Mouse (Mus musculus) hindbrain, embryonic 14.5 days (tissue): Measurements from ENCODE around the gene Ppp1r18. TPM values are rescaled to one million over a fixed set of nuclear protein-coding genes. Genes with fewer than 3 reads are reported as not detected.
A peak's percentile ranks its signal among the peaks of the same experiment; 100 is the strongest.

Source experiments
- ATAC-seq: fragments of 200-750 bp; cut with Nextera tagmentation; 2 replicates; pipeline ENCODE4 v1.8.0; 2017; ENCODE audit warnings: moderate number of reproducible peaks, mild to moderate bottlenecking, moderate TSS enrichment, moderate library complexity; ENCODE audit not compliant: low FRiP score
- DNase-seq: peaks from one replicate; pipeline ENCODE4 v3.0.0-alpha.2; 2015; ENCODE audit warnings: low spot score
- H3K27ac ChIP-seq: fragments of 300-500 bp; sonication (generic); 2 replicates; pipeline ENCODE4 v1.5.1; 2014; ENCODE audit warnings: mild to moderate bottlenecking, moderate library complexity
- H3K27me3 ChIP-seq: fragments of 300-500 bp; sonication (generic); 2 replicates; pipeline ENCODE4 v1.6.1; 2014; ENCODE audit warnings: mild to moderate bottlenecking, low read length, mixed read lengths; ENCODE audit not compliant: control insufficient read depth, insufficient read depth
- H3K36me3 ChIP-seq: fragments of 300-500 bp; sonication (generic); replicated peaks from 2 replicates; pipeline ENCODE4 v1.6.1; 2014; ENCODE audit not compliant: control insufficient read depth, insufficient read depth
- H3K4me1 ChIP-seq: fragments of 300-500 bp; sonication (generic); replicated peaks from 2 replicates; pipeline ENCODE4 v1.6.1; 2014; ENCODE audit warnings: antibody characterized with exemption, low read length, mixed read lengths; ENCODE audit not compliant: control insufficient read depth, insufficient read depth
- H3K4me2 ChIP-seq: fragments of 300-500 bp; sonication (generic); replicated peaks from 2 replicates; pipeline ENCODE4 v1.6.1; 2014; ENCODE audit warnings: mild to moderate bottlenecking, moderate library complexity
- H3K4me3 ChIP-seq: fragments of 300-500 bp; sonication (generic); replicated peaks from 2 replicates; pipeline ENCODE4 v1.5.1; 2014; ENCODE audit warnings: mild to moderate bottlenecking, low read length
- H3K9ac ChIP-seq: fragments of 300-500 bp; sonication (generic); 2 replicates; pipeline ENCODE4 v1.6.1; 2014
- H3K9me3 ChIP-seq: fragments of 300-500 bp; sonication (generic); 2 replicates; pipeline ENCODE4 v1.6.1; 2016; ENCODE audit warnings: low read length; ENCODE audit not compliant: control insufficient read depth
- WGBS: fragments of 180-500 bp; shearing (Covaris S2); extraction: QIAGEN DNeasy Blood & Tissue Kit; methylation state at CpG from one replicate; pipeline ENCODE4 v1.1.7; 2014; 5-methylcytosine and 5-hydroxymethylcytosine counted together
- polyA plus RNA-seq: library from polyadenylated mRNA; unstranded; fragments of >200 nt; fragmentation: Nextera tagmentation; extraction: Ambion mirVana; gene quantifications from 2 replicates; pipeline ENCODE4 v1.2.1, GENCODE M21; 2014

Ppp1r18 gene
- polyA plus RNA-seq, 1 experiment from 2014 or later: 18.8 TPM

GRCm38 (mm10) chr17:35900636-35901035 lies 35.2 kb downstream of the Ppp1r18 start:
- H3K36me3 ChIP-seq: peaks cover 79% of the 10 kb centered on the region
- ATAC-seq (no peak), DNase-seq (no peak)
- WGBS: 96% methylated on average over 3 of the region's 3 CpGs
- peaks cover 17% of the 10 kb centered on the region for H3K4me1 ChIP-seq
- H3K9ac ChIP-seq: no peak overlapping the region
- no peak overlapping the region for H3K4me3 ChIP-seq
- H3K27me3 ChIP-seq: no peaks in the 10 kb centered on the region
- no peaks in the 10 kb centered on the region for H3K9me3 ChIP-seq
- no peak overlapping the region for H3K27ac ChIP-seq
- no peak overlapping the region for H3K4me2 ChIP-seq

GRCm38 (mm10) chr17:35903343-35903991 lies 38.1 kb downstream of the Ppp1r18 start:
- no peak for DNase-seq
- 92% methylated on average over 9 of the region's 9 CpGs for WGBS
- Histone ChIP-seq H3K4me1 (peaks cover 8% of the 10 kb centered on the region), H3K4me3 (no peak overlapping the region), H3K4me2 (no peak overlapping the region), H3K9ac (no peak overlapping the region; the same call in 1 of the 2 replicates), H3K9me3 (no peaks in the 10 kb centered on the region), H3K36me3 (peaks cover 99% of the 10 kb centered on the region), H3K27ac (no peak overlapping the region), H3K27me3 (no peaks in the 10 kb centered on the region)
- ATAC-seq: no peak

GRCm38 (mm10) chr17:35903992-35904355 lies 38.6 kb downstream of the Ppp1r18 start:
- Histone ChIP-seq H3K4me1 (peaks cover 13% of the 10 kb centered on the region), H3K27ac (no peak overlapping the region), H3K4me2 (no peak overlapping the region), H3K36me3 (peaks cover 99% of the 10 kb centered on the region), H3K9ac (no peak overlapping the region), H3K9me3 (no peaks in the 10 kb centered on the region), H3K27me3 (no peaks in the 10 kb centered on the region), H3K4me3 (no peak overlapping the region)
- 84% methylated on average over 4 of the region's 4 CpGs for WGBS
- DNase-seq (no peak), ATAC-seq (no peak)

GRCm38 (mm10) chr17:35905587-35905986 lies 40.2 kb downstream of the Ppp1r18 start:
- H3K27ac ChIP-seq: no peak overlapping the region
- no peak overlapping the region for H3K4me2 ChIP-seq
- DNase-seq (no peak), ATAC-seq (no peak)
- H3K36me3 ChIP-seq: peaks cover 83% of the 10 kb centered on the region
- no peaks in the 10 kb centered on the region for H3K27me3 ChIP-seq
- H3K9me3 ChIP-seq: no peaks in the 10 kb centered on the region
- WGBS: 97% methylated on average over 1 of the region's 1 CpGs
- no peak overlapping the region for H3K9ac ChIP-seq
- peaks cover 15% of the 10 kb centered on the region for H3K4me1 ChIP-seq
- H3K4me3 ChIP-seq: no peak overlapping the region

- 87% methylated on average over 2 of the region's 2 CpGs for WGBS
- H3K36me3 ChIP-seq: peaks cover 72% of the 10 kb centered on the region
- no peaks in the 10 kb centered on the region for H3K9me3 ChIP-seq
- H3K4me2 ChIP-seq: peak overlapping the region; percentile 75
- H3K27me3 ChIP-seq: no peaks in the 10 kb centered on the region
- H3K27ac ChIP-seq: no peak overlapping the region
- H3K9ac ChIP-seq: no peak overlapping the region
- no peak for ATAC-seq
- DNase-seq: no peak
- H3K4me3 ChIP-seq: peak overlapping the region; percentile 63; the same call in 1 of the 2 replicates
- H3K4me1 ChIP-seq: peaks cover 15% of the 10 kb centered on the region
Measured at GRCm38 (mm10) chr17:35907609-35908008, 42.2 kb downstream of the Ppp1r18 start.

GRCm38 (mm10) chr17:35909186-35909918 lies 44.0 kb downstream of the Ppp1r18 start:
- H3K9me3 ChIP-seq: no peaks in the 10 kb centered on the region
- DNase-seq: no peak
- peak overlapping the region; percentile 63 for H3K4me3 ChIP-seq
- H3K27ac ChIP-seq: peak overlapping the region; percentile 90
- H3K36me3 ChIP-seq: peaks cover 65% of the 10 kb centered on the region
- ATAC-seq: peak; percentile 41
- H3K4me2 ChIP-seq: peak overlapping the region; percentile 75
- H3K27me3 ChIP-seq: no peaks in the 10 kb centered on the region
- 21% methylated on average over 20 of the region's 20 CpGs for WGBS
- H3K9ac ChIP-seq: peak overlapping the region; percentile 85
- peaks cover 15% of the 10 kb centered on the region for H3K4me1 ChIP-seq

GRCm38 (mm10) chr17:35909919-35910369 lies 44.6 kb downstream of the Ppp1r18 start, which contains the start of gene Atat1:
Gene Atat1, minus strand, starts transcription at chr17:35910075.
- Histone ChIP-seq H3K4me2 (peak within 1 kb of the TSS; percentile 75), H3K27me3 (no peaks in the 10 kb centered on the region), H3K4me3 (peak within 1 kb of the TSS; percentile 63), H3K36me3 (peaks cover 60% of the 10 kb centered on the region), H3K9ac (peak within 1 kb of the TSS; percentile 85), H3K4me1 (peaks cover 15% of the 10 kb centered on the region), H3K9me3 (no peaks in the 10 kb centered on the region), H3K27ac (peak within 1 kb of the TSS; percentile 90)
- ATAC-seq (peak; percentile 93), DNase-seq (peak; percentile 95)
- 3% methylated on average over 25 of the region's 25 CpGs for WGBS

- DNase-seq (no peak), ATAC-seq (no peak)
- Histone ChIP-seq H3K9ac (no peak overlapping the region), H3K9me3 (no peaks in the 10 kb centered on the region), H3K4me1 (peaks cover 14% of the 10 kb centered on the region), H3K36me3 (peaks cover 24% of the 10 kb centered on the region; the same call in 1 of the 2 replicates), H3K4me3 (peak overlapping the region; percentile 64; the same call in 1 of the 2 replicates), H3K27me3 (no peaks in the 10 kb centered on the region), H3K4me2 (peak overlapping the region; percentile 97), H3K27ac (no peak overlapping the region)
- WGBS: 87% methylated on average over 6 of the region's 6 CpGs
Measured at GRCm38 (mm10) chr17:35914975-35915374, 49.6 kb downstream of the Ppp1r18 start.

- H3K4me3 ChIP-seq: peak overlapping the region; percentile 64
- ATAC-seq (no peak), DNase-seq (no peak)
- peaks cover 21% of the 10 kb centered on the region for H3K4me1 ChIP-seq
- peak overlapping the region; percentile 98 for H3K9ac ChIP-seq
- 4% methylated on average over 28 of the region's 28 CpGs for WGBS
- no peaks in the 10 kb centered on the region for H3K9me3 ChIP-seq
- peak overlapping the region; percentile 99 for H3K27ac ChIP-seq
- H3K36me3 ChIP-seq: peaks cover 24% of the 10 kb centered on the region; the same call in 1 of the 2 replicates
- H3K4me2 ChIP-seq: peak overlapping the region; percentile 97
- no peaks in the 10 kb centered on the region for H3K27me3 ChIP-seq
Measured at GRCm38 (mm10) chr17:35915538-35916296, 50.3 kb downstream of the Ppp1r18 start.
